Mouse (Mus musculus) spleen, postnatal 10 days (tissue): ENCODE measurements around the gene Kcnh2.

Experiments
- DNase-seq, 2 experiments: peaks; one replicate each; pipeline ENCODE4 v3.0.0; 2021 to 2022; ENCODE audit warnings: low spot score in 2 of 2

Gene Kcnh2

DNA sequence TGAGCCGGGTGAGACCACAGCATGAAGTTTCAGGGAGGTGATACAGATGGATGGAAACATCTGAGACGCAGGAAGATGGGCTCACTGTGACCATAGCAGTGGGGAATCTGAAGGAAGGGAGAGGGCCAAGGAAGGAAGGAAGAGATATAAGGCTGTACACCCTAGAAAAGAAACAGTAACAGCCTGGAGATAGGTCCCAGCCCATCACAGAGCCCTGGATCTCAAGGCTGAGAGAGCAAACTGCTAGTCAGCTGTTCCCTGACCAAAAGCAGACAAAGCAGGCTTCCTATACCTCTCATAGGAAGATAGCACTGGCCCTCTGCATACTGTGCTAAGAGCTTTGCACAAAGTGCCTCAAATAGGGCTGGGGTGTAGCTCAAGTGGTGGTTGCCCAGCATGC is 27.3 kb upstream of the Kcnh2 start:
- no peak for DNase-seq

- no peak for DNase-seq
These were observed 23.4 kb upstream of the Kcnh2 start for GRCm38 (mm10) chr5:24374666-24375328.

DNA sequence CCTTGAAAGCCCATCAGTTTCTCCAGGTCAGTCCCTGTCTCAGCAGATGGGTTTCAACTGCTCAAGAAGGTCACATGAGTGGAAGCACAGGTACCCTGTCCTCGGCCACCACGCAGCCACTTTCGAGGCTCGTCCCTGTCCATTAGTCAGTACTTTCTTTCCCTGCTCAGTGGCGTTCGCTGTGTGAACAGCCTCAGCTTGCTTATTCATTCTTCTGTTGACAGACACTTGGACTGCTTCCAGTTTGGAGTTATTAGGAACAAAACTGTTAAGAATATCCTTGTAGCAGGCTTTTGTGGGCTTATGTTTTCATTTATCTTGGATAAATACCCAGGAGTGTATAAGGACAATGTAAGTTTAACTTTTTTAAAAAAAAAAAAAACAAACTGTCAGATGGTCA is 22.8 kb upstream of the Kcnh2 start:
- DNase-seq, result no peak

DNA sequence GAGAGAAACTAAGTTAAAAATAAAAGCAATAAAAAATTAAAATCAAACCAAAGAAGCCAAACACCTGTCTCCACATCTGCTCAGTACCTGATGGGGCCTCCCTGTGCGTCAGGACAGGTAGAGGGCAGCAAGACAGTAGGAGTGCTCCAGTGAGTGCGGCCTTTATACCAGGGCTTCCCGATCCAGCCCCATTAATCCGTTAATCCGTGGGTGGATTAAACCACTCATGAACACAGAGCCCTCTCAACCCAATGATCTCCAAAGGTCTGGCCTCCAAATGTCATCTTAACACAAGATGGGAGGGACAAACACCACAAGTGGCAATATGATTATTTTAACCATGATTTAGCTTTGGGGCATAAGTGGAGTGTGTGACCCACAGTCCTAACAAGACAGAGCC is 22.4 kb upstream of the Kcnh2 start:
- DNase-seq, result no peak

DNA sequence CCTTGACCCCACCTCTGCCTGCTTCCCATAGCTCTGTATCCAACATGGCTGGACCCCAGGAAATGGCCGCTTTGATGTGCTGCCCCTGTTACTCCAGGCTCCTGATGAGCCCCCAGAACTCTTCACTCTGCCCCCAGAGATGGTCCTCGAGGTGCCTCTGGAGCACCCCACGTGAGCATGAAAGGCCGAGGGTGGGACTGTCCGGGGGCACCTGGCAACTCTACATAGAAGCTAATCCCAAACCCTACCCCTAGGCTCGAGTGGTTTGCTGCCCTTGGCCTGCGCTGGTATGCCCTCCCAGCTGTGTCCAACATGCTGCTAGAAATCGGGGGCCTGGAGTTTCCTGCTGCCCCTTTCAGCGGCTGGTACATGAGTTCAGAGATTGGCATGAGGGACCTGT is 18.4 kb upstream of the Kcnh2 start:
- DNase-seq, result no peak

DNA sequence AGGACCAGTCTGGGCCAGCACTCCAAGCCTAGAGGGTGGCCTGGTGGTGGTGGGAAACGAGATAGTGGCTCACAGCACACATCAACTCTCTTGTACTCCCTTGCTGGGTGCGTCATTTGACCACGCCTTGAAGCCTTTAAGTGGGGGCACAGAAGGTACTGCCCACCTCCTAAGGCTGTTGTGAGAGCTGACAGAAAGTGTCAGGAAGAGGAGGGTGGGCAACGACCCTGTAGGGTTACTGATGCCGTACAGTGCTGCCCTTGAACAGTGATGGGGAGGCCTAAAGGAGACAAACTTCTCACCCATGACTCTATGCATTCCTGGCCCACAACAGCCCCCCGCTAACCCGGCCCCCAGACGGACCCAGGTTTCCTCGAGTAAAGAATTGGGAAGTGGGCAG is 15.0 kb upstream of the Kcnh2 start:
- DNase-seq, result no peak

GRCm38 (mm10) chr5:24365528-24365927 is 14.1 kb upstream of the Kcnh2 start:
- no peak for DNase-seq

DNA sequence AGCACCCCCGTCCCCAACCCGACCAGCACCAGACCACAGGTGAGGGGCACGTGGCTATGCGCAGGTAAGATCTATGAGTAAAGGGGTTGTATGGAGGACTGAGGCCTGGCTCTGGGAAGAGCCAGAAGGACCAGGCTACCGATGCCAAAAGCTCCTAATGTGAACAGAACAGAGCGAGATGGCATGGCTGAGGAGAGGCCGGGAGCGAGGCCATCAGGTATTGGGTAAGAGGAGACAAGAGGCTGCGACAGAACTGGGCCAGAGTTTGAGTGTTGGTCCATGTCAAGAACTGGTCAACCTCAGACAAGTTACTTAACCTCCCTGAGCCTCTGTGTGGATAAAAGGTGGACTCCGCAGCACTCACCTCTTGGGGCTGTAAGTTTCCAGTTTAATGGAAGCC is 13.6 kb upstream of the Kcnh2 start:
- DNase-seq, result no peak

GRCm38 (mm10) chr5:24364508-24364907 is 13.1 kb upstream of the Kcnh2 start, which contains the start of gene Nos3:
Gene Nos3, plus strand, starts transcription at chr5:24364810.
- DNase-seq, result no peak

DNA sequence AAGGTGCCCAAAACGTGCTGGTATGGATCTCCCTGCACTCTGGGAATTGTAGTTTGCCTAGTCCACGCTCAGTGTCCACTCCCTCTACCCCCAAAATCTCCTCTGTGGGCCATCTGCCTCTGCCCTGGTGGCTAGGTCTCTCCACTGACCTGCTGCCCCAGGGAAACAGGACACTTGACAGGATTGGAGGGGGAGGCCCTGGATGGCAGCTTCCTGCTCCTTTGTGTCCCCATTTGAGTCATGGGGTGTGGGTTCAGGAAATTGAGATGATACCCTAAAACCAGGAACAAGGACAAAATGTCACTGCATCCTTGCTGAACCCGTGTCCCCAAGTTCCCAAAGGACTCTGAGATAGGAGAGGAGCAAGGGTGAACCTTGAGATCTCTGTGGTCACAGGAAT is 12.7 kb upstream of the Kcnh2 start:
- no peak for DNase-seq

GRCm38 (mm10) chr5:24363467-24363866 is 12.1 kb upstream of the Kcnh2 start:
- DNase-seq, result no peak

DNA sequence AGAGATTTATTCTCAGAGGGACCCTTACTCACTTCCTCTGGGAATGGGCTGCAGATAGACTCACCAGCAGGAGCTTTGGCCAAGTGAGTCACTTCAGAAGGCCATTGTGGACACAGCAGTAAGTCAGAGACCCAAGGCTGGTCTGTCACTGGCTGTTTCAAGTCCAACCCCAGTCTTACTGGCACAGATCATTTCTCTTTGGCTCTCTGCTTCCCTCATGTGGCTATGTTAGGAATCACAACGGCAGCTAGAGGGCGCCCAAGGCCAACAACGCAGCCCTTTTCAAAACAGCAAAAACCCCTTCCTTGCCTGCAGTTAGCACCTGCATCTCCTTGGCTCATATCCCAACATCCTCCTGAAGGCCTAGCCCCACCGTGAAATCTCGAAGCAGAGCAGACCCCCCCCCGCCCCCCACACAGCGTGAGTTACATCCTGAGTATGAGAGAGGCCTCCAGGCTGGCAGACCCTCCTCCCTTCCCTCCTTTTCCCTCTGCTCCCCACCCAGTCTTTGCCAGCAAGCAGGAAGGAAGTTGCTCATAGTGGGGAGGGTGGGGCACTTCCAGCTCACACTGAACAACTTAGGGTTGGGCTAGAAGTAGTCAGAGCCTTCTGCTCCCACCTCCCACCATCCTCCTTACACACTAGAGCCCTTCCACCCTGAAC is 9.5 kb upstream of the Kcnh2 start:
- DNase-seq, result peak; percentile 65 to 82

DNA sequence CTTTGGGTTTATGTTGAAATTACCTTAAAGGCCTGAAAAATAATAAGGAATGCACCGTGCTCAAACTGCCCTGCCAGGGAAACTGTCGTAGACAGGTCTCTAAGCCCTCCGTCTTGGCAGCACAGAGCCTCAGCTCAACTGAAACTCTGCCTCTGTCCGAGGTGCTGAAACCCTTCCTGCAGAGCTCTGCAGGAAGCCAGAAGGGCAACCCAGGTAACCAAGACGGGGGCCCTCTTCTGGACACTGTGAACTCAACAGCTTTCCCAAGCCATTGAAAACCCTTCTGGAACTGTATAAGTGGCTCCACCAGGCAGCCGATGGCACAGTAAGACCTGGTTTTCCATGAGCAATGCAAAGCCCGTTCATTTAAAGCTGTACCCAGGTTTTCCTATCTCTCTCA is 6.1 kb upstream of the Kcnh2 start:
- DNase-seq, result peak in 1 of 2 experiments; percentile 82

DNA sequence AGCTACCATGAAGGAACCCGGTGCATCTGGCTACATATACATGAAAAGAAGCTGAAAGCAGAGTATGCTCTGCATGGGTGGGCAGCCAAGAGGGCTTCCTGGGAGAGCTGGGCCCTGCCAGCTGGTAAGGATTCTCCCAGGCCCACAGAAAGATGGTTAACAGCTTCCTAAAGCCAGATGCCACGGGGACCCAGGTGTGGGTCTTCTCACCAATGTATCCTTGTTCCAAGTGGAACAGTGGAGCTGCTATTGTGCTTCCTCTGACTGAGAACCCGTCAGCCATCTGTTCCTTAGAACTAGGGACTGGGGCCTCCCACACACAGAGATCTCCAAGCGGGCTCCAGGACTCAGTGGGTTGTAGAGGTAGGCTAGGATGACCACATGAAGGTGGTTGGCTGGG is 5.4 kb upstream of the Kcnh2 start:
- DNase-seq, result no peak

- DNase-seq, result no peak
These were observed 1.9 kb upstream of the Kcnh2 start for GRCm38 (mm10) chr5:24353327-24353726.

GRCm38 (mm10) chr5:24352251-24352859 is 951 bp upstream of the Kcnh2 start:
- DNase-seq, result no peak

GRCm38 (mm10) chr5:24351701-24352171 is 332 bp upstream of the Kcnh2 start:
- peak in 1 of 2 experiments; percentile 48 for DNase-seq

GRCm38 (mm10) chr5:24350531-24351250 is 713 bp downstream of the Kcnh2 start:
- DNase-seq, result no peak

GRCm38 (mm10) chr5:24350073-24350472 is 1.3 kb downstream of the Kcnh2 start:
- DNase-seq, result no peak

DNA sequence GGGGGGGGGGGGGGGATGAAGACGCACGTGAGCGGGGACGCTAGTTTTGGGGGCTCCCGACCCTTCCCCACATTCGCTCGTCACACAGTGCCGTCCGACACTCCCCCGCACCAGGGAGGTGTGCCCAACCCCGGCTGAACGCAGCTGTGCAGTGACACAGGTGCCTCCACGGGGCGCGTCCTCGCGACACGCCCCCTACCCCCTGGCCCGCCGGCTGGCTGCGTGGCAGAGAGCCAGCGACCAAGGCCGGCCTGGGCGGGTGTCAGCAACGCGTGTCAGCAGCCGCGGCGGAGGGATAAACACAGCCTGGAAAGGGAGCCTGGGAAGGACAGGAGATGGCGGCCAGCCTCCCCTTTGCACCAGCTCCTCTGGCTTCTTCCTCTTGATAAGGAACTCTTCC is 2.9 kb downstream of the Kcnh2 start:
- DNase-seq, result peak in 1 of 2 experiments; percentile 22

DNA sequence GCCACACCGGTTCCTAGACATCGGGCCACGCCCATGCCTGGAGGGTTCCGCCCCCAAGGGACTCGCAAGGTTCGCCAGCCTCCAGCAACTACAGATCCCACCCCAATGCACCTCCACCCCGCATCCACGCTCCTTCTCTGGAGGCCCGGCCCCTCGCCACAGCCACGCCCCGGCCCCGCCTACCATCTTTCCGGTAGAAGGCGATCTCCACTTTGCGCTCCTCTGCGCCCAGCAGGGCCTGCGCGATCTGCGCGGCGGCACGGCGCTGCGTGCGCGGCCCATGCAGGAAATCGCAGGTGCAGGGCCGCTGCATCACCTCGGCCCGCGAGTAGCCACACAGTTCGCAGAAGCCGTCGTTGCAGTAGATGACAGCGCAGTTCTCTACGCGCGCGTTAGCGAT is 3.3 kb downstream of the Kcnh2 start:
- peak; percentile 42 to 82 for DNase-seq

- no peak for DNase-seq
These were observed 4.1 kb downstream of the Kcnh2 start for GRCm38 (mm10) chr5:24347186-24347875.
